Mouse (Mus musculus) testis, postnatal 10 days (tissue): ENCODE data around the gene Zfp1.

Source experiments
- DNase-seq: peaks from one replicate; pipeline ENCODE4 v3.0.0; 2021; ENCODE audit warnings: low spot score

Zfp1 gene

DNA sequence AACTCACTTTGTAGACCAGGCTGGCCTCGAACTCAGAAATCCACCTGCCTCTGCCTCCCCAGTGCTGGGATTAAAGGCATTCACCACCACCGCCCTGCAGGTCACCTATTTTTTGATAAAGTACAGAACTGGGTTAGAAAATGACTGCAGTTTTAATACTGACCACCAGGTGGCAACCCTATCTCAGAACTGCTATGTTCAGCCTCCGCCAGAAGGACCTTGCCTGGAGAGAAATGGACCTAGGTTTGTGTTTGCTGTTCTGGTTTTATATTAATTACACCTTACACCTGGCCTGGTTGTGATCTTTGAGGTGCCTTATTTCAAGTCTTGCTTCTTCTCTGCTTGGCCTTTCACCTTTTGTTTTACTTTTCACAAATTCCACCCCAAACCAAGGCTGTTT is 34.9 kb downstream of the Zfp1 start:
- peak; percentile 67 for DNase-seq

DNA sequence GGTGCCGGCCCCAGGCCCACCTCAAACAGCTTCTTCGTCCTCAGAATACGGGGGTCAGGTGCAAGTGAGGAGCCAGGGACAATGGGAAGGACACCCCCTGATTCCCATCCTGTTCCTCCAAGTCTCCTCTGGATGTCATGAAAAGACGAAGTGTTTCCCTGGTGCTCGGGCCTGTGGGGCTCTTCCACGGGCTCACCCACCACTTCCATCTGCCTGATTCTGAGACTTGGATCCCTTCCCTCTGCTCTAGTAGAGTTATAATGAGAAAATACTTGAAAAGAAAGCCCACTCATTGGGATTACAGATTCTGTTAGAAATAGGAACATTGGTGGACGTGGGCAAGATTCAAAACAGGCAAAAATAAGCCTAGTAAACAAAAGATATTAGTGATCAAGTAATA is 35.6 kb downstream of the Zfp1 start:
- DNase-seq, result no peak

DNA sequence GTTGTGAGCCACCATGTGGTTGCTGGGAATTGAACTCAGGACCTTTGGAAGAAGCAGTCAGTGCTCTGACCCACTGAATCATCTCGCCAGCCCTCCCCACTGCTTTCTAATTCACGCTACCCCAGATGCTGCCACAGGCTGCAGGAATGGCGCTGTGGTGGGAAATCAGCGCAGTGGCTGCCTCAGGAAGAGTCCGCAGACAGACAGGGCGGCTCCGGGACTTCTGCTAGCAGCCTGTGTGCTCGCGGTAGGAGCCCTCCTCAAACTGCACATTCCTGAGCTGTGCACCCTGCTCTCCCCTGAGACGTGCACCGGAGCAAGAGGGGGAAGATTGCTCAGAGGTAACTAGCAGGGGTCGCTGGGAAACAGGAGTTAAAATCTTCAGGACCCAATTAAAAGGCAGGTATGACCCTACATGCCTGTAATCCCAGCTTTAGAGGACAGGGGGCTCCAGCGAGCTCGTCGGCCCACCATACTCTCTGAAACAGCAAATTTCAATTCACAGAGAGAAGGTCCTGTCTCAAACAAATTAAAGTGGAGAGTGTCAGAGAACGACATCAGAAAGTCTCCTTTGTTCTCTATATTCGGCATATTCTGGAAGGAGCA is 37.3 kb downstream of the Zfp1 start:
- DNase-seq, result no peak

DNA sequence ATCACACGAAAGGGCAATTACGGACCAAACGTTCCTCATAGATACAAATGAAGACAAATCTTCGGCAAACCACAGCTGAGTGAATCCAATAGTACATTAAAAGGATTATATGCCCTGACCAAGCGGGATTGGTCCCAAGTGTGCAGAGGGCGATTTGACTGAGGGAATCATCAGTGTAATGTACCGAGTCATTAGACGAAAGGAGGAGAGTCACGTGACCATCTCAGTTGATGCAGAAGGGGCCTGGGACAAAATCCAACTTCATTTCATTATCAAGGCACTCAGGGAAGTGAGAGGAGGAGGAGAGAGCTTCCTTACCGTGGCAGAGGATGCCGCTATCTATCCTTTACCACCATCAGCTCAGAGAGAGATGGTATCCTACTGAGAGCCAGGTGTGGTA is 38.0 kb downstream of the Zfp1 start:
- DNase-seq, result no peak

DNA sequence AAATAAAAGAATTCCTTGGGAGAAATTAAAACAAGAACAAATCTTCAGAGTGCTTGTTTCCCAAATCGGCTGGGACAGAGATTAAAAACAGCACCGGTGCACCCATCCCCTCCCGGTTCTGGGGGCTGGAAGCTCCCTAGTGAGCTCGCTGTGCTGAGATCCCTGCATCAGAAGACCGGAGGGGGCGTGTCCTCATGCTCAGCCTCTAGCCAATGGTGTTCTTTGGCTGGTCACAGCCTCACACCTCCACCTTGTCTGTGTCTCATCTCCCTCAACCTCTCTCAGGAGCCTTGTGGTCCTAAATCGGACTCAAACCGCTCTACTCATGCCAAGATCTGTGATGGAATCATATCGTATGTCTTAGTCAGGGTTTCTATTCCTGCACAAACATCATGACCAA is 39.3 kb downstream of the Zfp1 start:
- no peak for DNase-seq

DNA sequence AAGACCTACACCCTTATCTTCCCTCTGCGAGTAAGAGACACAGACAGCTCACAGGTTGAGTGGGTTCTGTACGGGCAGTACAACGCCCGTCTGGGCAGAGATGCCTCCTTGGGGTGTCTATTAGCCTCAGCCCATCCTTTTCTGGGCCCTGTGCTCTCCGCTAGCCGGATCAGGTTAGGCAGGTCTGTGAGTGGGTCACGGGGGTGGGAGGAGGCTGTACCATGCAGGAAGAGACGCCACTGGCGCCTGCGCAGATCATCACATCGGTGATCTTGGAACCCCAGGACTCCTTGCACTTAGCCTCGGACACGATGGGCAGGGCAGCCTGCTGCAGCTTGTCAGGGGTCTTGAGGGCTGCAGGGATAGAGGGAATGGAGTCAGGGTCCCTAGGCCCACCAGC is 43.7 kb downstream of the Zfp1 start:
- DNase-seq, result no peak

DNA sequence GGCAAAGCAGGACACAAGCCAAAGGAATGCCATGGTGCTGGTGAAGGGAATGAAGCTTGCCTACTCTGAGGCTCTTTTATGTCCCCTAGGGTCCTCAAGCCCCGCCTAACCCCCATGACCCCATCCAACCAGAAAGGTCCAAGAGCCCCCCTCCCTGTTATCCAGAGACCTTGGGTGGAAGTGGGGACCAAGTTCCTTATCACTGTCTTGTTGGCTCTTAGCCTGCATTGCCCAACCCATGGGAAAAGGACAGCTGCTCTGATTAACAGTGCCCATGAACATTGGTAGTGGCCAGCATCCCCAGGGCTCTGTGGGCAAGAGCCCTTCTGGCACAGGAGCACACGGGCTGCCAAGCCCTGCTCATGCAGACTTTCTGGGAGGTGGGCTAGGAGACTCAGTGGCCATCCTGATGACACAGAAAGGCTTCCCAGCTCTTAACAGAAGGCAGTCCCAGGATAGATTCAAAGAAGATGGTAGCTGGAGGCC is 47.8 kb downstream of the Zfp1 start, which contains the start of gene Ctrb1:
Ctrb1 (minus strand) TSS at position 51 of the 486 bp plus-strand sequence.
- no peak for DNase-seq

DNA sequence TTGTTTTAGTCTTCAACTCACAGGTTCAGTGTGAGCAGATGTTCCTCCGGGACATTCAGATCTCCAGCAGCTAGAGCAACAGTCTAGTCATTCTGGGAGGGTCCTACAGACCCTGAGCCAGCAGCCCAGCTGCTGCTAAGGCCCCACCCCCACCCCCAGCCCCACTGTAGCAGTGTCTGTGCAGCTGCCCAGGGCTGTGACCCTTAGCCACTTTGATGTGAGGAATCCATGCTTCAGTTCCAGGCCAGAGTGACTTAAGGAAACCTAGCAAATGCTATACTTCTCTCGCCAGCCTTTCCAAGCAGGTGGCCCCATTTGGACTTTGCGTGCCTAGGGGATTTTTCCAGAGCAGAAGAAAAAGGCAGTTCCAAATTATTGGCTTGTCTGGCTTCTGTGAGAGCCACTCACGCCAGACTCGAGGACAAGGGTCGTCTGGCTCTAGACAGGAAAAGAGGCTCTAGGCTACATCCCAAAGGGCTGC is 50.1 kb downstream of the Zfp1 start:
- DNase-seq, result no peak

DNA sequence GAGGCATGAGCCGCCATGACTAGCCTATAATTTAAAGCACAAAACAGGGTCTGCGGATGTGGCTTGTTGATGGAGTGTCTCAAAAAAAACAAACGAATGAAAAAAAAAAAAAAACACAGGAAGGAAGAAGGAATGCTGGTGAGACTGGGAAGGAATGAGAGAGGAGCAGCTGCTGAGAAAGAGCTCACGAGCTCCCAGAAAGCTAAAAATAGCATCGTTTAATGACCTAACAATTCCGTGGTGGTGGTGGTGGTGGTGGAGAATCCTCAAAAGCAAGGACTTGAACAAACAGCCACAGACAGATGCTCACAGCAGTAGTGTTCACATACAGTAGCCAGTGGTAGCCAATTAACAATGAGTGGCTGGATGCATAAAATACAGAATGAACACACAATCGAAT is 52.2 kb downstream of the Zfp1 start:
- DNase-seq, result no peak

DNA sequence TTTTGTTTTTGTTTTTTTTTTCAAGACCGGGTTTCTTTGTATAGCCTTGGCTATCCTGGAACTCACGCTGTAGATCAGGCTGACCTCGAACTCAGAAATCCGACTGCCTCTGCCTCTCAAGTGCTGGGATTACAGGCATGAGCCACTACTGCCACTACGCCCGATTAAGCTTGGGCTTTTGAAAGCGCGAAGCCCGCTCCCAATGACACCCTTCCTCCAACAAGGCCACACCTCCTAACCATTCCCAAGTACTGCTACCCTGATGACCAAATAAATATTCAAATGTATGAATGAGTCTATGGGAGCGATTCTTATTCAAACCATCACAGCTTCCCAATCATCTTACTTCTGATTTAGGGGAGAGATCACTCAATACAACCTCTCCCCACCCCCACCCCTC is 54.5 kb downstream of the Zfp1 start:
- no peak for DNase-seq

DNA sequence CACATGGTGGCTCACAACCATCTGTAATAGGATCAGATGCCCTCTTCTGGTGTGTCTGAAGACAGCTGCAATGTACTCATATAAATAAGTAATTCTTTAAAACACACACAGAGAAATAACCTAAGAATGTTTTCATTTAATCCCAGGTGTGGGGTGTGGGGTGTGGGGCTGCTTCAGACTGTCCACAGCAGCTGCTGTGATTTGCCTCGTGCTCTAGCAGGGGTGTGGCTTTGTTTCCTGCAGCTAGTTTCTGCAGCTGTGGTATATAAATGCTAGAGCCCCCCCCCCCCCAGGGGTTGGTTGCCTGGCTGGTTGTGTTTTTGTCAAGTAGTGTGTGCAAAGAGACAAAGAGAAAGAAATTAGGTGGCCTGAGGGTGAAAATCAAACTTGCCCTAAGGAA is 55.8 kb downstream of the Zfp1 start:
- no peak for DNase-seq

DNA sequence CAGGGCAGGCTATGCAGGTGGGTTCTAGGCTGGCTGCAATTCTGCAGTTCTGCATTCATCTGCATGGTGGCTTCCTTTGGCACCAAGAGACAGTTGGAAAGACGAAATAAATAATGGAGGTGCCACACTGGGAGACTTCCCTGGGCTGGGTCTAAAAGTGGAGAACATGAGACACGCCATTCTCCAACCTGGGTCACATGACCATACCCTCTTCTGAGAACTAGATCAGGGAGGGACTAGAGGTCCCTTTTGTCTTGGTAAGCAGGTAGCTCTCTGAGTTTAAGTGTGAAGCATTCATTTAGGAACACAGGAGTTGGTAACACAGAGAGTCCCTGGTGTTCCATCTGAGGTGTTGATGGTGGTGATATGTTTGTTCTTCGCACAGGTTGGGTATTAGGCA is 57.0 kb downstream of the Zfp1 start:
- no peak for DNase-seq

DNA sequence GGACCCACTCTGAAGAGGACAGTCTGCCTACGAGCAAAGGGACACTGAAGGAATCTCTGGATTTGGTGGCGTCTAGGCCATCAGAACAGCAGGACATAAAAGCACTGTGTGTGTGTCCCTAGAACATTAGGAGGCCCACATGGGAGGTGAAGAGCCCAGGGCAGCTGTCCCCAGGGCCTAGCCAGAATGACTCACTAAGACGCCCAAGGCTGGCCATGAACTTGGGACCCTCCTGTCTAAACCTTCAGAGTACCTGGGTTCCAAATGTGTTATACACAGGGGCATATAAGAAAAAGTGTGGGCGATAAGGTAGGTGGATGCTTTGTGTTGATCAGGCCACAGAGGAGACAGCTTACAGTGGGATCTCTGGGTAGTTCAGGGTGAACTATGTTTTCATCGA is 57.5 kb downstream of the Zfp1 start:
- no peak for DNase-seq

DNA sequence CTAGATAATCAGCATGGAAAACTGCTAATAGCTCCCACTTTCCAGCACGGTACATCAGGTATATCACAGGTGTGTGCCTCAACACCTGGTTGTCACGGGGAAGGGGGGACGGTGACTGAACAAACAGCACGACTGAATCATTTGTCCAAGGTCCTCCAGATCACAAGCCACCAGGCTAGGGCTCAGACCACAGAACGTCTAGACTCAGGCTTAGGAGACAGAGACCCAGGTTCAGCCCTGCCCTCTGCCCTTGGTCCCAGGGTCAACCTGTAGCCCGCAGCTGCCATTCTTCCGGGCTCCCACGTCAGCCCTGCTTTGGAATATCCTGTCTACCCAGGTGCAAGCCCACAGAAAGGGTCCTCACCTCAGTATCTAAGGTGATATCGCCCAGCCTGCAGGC is 58.2 kb downstream of the Zfp1 start:
- no peak for DNase-seq

DNA sequence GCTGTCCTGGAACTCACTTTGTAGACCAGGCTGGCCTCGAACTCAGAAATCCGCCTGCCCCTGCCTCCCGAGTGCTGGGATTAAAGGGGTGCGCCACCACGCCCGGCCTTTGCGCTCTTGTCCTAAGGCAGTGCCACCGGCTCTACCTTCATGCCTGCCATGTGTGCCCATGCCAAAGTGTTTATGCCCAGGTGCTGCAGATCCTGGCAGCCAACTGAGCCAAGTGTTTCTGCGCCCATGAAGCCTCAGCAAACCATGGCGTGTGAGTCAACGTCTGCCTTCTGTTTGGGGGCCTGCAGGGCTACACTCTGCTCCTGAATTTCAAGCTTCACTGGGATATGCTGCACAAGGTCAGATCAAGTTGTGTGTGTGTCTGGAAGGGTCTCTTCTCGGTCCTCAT is 61.4 kb downstream of the Zfp1 start:
- no peak for DNase-seq

DNA sequence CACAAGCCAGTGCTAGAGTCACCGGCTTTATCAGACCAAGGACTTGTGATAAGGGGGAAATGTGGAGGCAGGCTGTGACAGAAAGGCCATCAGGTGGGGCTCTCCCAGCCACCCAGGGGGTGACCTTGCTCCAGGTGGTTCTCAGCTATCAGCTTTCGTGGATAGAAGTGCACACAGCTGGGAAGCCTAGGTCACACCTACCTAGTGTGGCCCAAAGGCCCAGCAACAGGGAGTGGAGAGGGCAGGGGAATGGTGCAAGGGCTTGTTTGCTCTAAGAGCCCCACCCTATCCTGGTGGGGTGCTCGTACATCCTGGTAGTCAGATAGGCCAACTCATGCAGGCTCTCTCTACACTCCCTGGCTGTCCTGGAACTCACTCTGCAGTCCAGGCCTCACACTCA is 62.0 kb downstream of the Zfp1 start:
- DNase-seq, result peak; percentile 37

DNA sequence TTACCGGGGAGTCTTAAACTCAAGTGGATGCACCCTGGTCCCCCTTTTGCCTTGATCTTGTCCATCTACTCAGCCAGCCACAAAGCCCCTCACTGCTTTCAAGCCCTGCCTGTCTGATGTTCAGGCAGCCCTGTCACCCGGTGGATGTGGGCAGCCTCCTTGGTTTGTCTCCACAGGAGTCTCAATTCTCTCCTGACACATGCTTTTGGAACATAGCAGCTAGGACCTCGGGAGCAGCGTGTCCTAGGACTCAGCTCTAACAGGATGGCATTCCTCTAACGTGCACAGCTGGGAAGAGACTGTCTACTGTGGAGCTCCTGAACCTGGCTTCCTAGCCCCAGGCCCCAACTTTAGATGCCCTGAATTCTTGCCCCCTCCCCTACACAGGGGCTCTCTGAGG is 62.5 kb downstream of the Zfp1 start:
- peak; percentile 36 for DNase-seq

DNA sequence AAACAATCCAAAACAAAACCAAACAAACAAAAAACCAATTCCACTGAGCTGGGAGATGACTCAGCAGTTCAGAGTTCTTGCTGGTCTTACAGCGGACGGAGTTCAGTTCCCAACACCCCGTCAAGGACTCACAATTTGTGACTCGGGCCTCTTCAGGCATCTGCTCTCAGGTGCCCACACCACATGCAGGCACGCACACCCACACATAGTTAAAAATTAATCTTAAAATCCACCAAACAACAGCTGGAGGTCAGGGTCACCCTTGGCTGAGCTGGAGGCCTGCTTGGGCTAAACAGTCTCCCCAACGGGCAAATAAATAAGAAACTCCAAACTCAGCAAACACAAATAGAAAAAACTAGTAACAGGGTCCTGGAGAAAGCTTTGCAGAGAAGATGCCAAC is 65.1 kb downstream of the Zfp1 start:
- DNase-seq, result peak; percentile 36

DNA sequence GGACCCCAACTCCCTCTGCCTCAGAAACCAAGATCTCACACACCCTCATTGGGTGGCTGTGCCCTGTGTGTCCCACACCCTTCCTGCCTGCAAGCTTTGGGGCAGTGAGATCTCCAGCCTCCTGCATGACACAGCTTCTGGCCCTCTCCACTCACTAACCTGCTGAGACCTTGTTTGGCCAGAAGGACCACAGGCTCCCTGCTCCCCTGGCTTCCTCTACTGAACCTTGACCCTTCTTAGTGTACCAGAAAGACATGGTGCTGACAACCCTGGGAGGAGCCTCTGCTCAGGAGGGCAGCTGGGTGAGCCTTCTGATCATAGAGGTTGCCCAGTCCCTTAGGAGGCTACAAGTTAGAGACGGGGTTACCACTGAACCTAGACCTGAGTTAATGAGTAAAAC is 66.0 kb downstream of the Zfp1 start:
- DNase-seq, result peak; percentile 40

DNA sequence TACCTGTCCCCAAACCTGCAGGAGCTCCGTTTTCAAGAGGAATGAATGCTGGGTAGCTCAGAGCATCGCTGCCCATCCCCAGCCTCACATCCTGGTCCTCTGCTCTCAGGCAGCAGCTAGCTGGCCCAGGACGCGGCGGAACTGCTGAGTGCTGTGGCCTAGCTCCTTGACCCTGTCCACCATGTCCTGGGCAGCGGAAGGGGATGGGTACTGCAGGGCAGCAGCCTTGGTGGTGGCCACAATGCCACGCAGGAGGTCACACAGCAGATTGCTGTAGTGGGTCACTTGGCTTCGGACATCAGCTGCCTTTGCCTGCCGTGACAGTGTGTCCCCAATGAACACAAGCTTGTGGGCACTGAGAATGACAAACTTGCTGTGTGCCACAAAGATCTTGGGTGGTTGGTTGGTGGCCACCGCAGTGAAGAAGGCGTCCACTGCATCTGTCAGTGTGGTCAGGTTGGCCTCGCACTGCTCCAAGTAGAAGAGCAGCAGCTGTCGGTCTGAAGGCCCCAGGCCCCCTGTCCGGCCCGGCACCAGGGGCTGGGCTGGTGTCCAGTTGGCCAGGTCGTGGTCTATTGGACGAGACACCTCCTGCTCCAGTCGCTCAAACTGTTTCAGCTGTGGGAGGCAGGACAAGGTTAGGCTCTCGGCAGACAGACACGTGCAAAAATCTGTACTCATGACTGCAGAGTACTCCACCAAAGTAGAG is 67.7 kb downstream of the Zfp1 start:
- DNase-seq, result no peak

DNA sequence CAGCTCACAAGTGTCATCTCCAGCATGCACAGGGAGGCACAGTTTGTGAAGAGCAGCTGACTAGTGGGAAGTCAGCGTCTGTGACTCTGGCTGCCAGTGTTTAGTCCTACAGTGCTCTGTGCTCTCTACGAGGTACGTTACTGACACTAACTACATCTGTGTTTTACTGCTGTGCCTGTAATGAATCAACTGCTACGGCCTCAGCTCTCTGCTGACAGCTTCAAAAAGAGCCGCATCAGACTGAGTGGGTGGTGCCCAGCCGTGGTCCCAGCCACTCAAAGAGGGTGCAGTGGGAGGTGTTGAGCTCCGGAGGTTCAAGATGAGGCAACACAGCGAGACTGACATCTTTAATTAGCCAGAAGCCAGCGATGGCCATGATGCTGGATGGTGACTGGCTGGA is 68.9 kb downstream of the Zfp1 start:
- no peak for DNase-seq

DNA sequence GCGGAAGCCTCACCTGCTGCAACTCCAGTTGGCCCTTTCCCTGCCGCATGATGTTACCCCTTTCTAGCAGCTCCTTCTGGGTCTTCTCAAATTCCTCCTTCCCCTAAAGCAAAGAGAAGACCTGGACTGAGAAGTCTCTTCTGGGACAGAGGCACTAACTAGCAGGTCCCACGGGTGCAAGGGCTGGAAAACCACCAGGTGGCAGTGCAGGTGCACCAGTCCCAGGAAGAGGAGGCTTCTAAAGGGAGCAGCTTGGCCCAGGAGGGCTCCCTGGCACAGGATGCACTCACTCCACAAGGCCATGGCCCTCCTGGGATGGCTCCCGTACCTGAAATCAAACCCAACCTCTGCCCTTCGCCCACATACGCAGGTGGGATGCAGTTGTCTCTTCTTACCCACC is 69.4 kb downstream of the Zfp1 start:
- peak; percentile 84 for DNase-seq

DNA sequence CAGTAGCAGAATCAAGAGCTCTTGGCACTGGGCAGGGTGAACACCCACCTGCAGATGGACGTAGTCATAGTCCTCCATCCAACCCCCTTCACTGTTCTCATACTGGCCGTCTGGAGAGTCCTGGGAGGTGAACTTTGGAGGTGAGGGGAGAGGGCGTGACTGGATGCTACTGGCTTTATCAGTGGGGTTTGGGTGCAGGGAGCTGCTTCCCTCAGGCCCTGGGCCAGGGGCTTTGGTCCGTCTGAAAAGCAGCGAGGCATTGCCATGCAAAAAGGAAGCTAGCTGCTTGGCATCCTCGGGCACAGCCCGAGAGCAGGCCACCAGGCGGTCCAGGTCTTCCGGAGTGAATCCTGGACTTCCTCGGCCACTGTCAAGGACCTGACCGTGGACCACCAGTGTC is 70.1 kb downstream of the Zfp1 start:
- no peak for DNase-seq

DNA sequence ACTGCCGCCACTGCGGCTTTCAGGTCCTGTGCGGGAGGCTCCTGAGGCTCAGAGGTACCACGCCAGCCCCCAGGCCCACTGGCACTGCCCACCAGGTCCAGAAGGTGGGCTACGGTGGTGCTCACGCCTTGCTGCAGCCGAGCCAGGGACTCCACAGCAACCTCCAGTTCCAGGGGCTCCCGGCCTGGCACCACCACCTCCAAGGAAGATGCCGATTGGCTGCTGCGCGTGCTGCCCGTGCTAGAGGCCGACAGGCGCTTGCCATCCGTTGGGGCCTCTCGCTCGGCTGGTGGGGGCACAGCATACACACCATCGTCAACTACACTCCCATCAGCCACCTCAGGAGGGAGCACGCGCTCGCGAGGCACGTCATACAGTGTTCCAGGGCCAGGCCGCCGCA is 70.6 kb downstream of the Zfp1 start:
- DNase-seq, result peak; percentile 55
